Mouse (Mus musculus) hindbrain, postnatal 0 days (tissue): ENCODE data around the gene Nrf1. TPM values are rescaled to one million over a fixed set of nuclear protein-coding genes. Genes with fewer than 3 reads are reported as not detected.

ENCODE experiments used
- ATAC-seq: fragments of 200-750 bp; cut with Nextera tagmentation; 2 replicates; pipeline ENCODE4 v1.8.0; 2017; ENCODE audit warnings: mild to moderate bottlenecking, moderate TSS enrichment, moderate library complexity
- DNase-seq: peaks from one replicate; pipeline ENCODE4 v3.0.0-alpha.2; 2015; ENCODE audit warnings: low spot score
- H3K27ac ChIP-seq: fragments of 300-500 bp; sonication (generic); 2 replicates; pipeline ENCODE4 v1.5.1; 2014; ENCODE audit warnings: mild to moderate bottlenecking
- H3K27me3 ChIP-seq: fragments of 300-500 bp; sonication (generic); 2 replicates; pipeline ENCODE4 v1.6.1; 2014; ENCODE audit warnings: low read length, mixed read lengths; ENCODE audit not compliant: insufficient read depth
- H3K36me3 ChIP-seq: fragments of 300-500 bp; sonication (generic); 2 replicates; pipeline ENCODE4 v1.6.1; 2014; ENCODE audit warnings: low read length, mixed read lengths; ENCODE audit not compliant: insufficient read depth
- H3K4me1 ChIP-seq: fragments of 300-500 bp; sonication (generic); 2 replicates; pipeline ENCODE4 v1.6.1; 2014; ENCODE audit warnings: antibody characterized with exemption, low read length, mixed read lengths; ENCODE audit not compliant: insufficient read depth
- H3K4me2 ChIP-seq: fragments of 300-500 bp; sonication (generic); 2 replicates; pipeline ENCODE4 v1.6.1; 2014; ENCODE audit warnings: low read depth, mild to moderate bottlenecking, low read length, moderate library complexity, mixed read lengths
- H3K4me3 ChIP-seq: fragments of 300-500 bp; sonication (generic); 2 replicates; pipeline ENCODE4 v1.5.1; 2014; ENCODE audit warnings: low read length
- H3K9ac ChIP-seq: fragments of 300-500 bp; sonication (generic); replicated peaks from 2 replicates; pipeline ENCODE4 v1.6.1; 2014; ENCODE audit warnings: mild to moderate bottlenecking, low read length, moderate library complexity, mixed read lengths
- H3K9me3 ChIP-seq: fragments of 300-500 bp; sonication (generic); 2 replicates; pipeline ENCODE4 v1.6.1; 2016; ENCODE audit warnings: low read length, mixed read lengths
- CTCF ChIP-seq: IDR thresholded peaks from 2 replicates; pipeline ENCODE4 v1.5.1; 2016; ENCODE audit warnings: antibody characterized with exemption, control low read depth, low read depth
- WGBS: fragments of 180-500 bp; shearing (Covaris S2); extraction: QIAGEN DNeasy Blood & Tissue Kit; methylation state at CpG from one replicate; pipeline ENCODE4 v1.1.7; 2014; 5-methylcytosine and 5-hydroxymethylcytosine counted together
- polyA plus RNA-seq: library from polyadenylated mRNA; unstranded; fragments of >200 nt; fragmentation: Nextera tagmentation; extraction: Ambion mirVana; gene quantifications from 2 replicates; pipeline ENCODE4 v1.2.1, GENCODE M21; 2015
- total RNA-seq: library from RNA; depleted of rRNA; stranded (reverse); fragments of >200 nt; gene quantifications from 2 replicates; pipeline ENCODE4 v1.2.3, GENCODE M21; 2014; rRNA removed

The Nrf1 gene
- total RNA-seq, result 71.9 and 77.7 TPM in 2 replicates
- polyA plus RNA-seq, result 21.3 and 24.5 TPM in 2 replicates

- DNase-seq (peak; percentile 97), ATAC-seq (peak; percentile 97)
- Histone ChIP-seq H3K36me3 (no peaks in the 10 kb centered on the region), H3K4me1 (peaks cover 13% of the 10 kb centered on the region), H3K27ac (peak within 1 kb of the TSS; percentile 100), H3K4me3 (peak within 1 kb of the TSS; percentile 98), H3K9ac (peak within 1 kb of the TSS; percentile 99), H3K4me2 (peak within 1 kb of the TSS; percentile 83), H3K27me3 (no peaks in the 10 kb centered on the region), H3K9me3 (no peaks in the 10 kb centered on the region)
- no peak for TF ChIP-seq CTCF
- WGBS, result 4% methylated on average over 66 of the region's 78 CpGs
Measured at GRCm38 (mm10) chr6:30047271-30048162, at the start of gene Nrf1. Nrf1 (plus strand) TSS chr6:30047988.

GRCm38 (mm10) chr6:29998140-29998539 is 49.6 kb upstream of the Nrf1 start:
- Histone ChIP-seq H3K27me3 (no peaks in the 10 kb centered on the region), H3K4me3 (no peak overlapping the region), H3K9ac (no peak overlapping the region), H3K4me1 (no peaks in the 10 kb centered on the region), H3K9me3 (no peaks in the 10 kb centered on the region), H3K36me3 (no peaks in the 10 kb centered on the region), H3K4me2 (no peak overlapping the region), H3K27ac (no peak overlapping the region)
- TF ChIP-seq CTCF, result no peak
- 76% methylated on average over 9 of the region's 9 CpGs for WGBS
- DNase-seq (no peak), ATAC-seq (no peak)

GRCm38 (mm10) chr6:29998771-29999170 is 49.0 kb upstream of the Nrf1 start:
- Histone ChIP-seq H3K9me3 (no peaks in the 10 kb centered on the region), H3K36me3 (no peaks in the 10 kb centered on the region), H3K4me3 (no peak overlapping the region), H3K4me2 (no peak overlapping the region), H3K27me3 (no peaks in the 10 kb centered on the region), H3K4me1 (no peaks in the 10 kb centered on the region), H3K27ac (no peak overlapping the region), H3K9ac (no peak overlapping the region)
- WGBS, result 72% methylated on average over 4 of the region's 4 CpGs
- ATAC-seq (no peak), DNase-seq (no peak)
- no peak for TF ChIP-seq CTCF

- Histone ChIP-seq H3K9ac (no peak overlapping the region), H3K9me3 (no peaks in the 10 kb centered on the region), H3K27ac (no peak overlapping the region), H3K4me2 (no peak overlapping the region), H3K4me1 (no peaks in the 10 kb centered on the region), H3K27me3 (no peaks in the 10 kb centered on the region), H3K4me3 (no peak overlapping the region), H3K36me3 (no peaks in the 10 kb centered on the region)
- ATAC-seq (no peak), DNase-seq (no peak)
- WGBS, result 59% methylated on average over 9 of the region's 9 CpGs
- no peak for TF ChIP-seq CTCF
Measured at GRCm38 (mm10) chr6:30002628-30003027, 45.2 kb upstream of the Nrf1 start.

GRCm38 (mm10) chr6:30005851-30006250 is 41.9 kb upstream of the Nrf1 start:
- no peak overlapping the region for H3K9ac ChIP-seq

GRCm38 (mm10) chr6:30009204-30009603 is 38.6 kb upstream of the Nrf1 start:
- no peak for ATAC-seq
- TF ChIP-seq CTCF, result no peak
- WGBS, result 79% methylated on average over 7 of the region's 7 CpGs
- no peak for DNase-seq
- Histone ChIP-seq H3K27me3 (no peaks in the 10 kb centered on the region), H3K4me1 (no peaks in the 10 kb centered on the region), H3K4me3 (no peak overlapping the region), H3K9me3 (no peaks in the 10 kb centered on the region), H3K27ac (no peak overlapping the region), H3K4me2 (no peak overlapping the region), H3K36me3 (no peaks in the 10 kb centered on the region), H3K9ac (no peak overlapping the region)

More at GRCm38 (mm10) chr6:30005851-30006250, 41.9 kb upstream of the Nrf1 start:
- Histone ChIP-seq H3K9me3 (no peaks in the 10 kb centered on the region), H3K27me3 (no peaks in the 10 kb centered on the region), H3K4me2 (no peak overlapping the region), H3K4me3 (no peak overlapping the region), H3K4me1 (no peaks in the 10 kb centered on the region), H3K36me3 (no peaks in the 10 kb centered on the region), H3K27ac (no peak overlapping the region)
- no peak for DNase-seq
- WGBS, result 100% methylated on average over 1 of the region's 1 CpGs
- ATAC-seq, result no peak
- TF ChIP-seq CTCF, result no peak

GRCm38 (mm10) chr6:30013520-30013919 is 34.3 kb upstream of the Nrf1 start:
- ATAC-seq (no peak), DNase-seq (no peak)
- Histone ChIP-seq H3K9ac (no peak overlapping the region), H3K27ac (no peak overlapping the region), H3K36me3 (no peaks in the 10 kb centered on the region), H3K27me3 (no peaks in the 10 kb centered on the region), H3K4me1 (no peaks in the 10 kb centered on the region), H3K4me2 (no peak overlapping the region), H3K9me3 (no peaks in the 10 kb centered on the region), H3K4me3 (no peak overlapping the region)
- no peak for TF ChIP-seq CTCF
- WGBS, result 54% methylated on average over 2 of the region's 2 CpGs
